13 mouse cellular contexts compared by ENCODE assay signal in the genomic region with DNA sequence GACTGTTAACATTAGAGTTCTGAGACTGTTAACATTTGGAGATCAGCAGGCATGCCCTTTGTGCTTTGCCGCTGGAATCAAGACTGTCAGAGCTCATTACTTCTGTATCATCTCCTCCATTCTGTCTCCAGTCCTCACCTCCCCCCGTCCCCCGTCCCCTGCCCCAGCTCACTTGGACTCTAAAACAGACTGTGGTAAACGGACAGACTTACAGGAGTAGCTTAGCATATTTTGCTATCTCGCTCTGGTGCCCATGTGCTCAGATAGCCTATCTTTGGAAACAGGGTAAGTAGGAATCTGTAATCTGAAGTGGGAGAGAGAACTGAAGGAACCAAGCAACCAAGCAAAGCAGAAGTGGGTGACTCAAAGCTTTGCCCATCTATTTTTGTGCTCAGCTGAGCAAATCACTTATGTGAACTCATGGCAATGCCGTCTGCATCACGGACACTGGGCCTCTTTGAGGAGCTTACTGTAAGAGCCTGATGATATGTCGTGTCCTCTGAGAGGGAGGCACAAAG. TPM values are rescaled to one million over a fixed set of nuclear protein-coding genes. Genes with fewer than 3 reads are reported as not detected.
DNase-seq lines count a peak whose midpoint lies in the region; ATAC-seq and TF ChIP-seq lines count a peak whose summit lies in the region.
"Had no signal": no experiment of that assay in that cellular context is flagged by ENCODE, and none has a peak within 500 bp of the region (broad histone marks: within the 10 kb centered on the region; RNA-seq: fewer than 3 reads in every experiment).

No protein-coding gene starts in this region.

- no peaks in the 10 kb centered on the region for H3K27me3 ChIP-seq in liver, embryonic 11.5 days (replicated peaks; ENCODE audit: control insufficient read depth, insufficient read depth, low read length)
- H3K27me3 ChIP-seq in liver, embryonic 16.5 days (ENCODE audit: control insufficient read depth, insufficient read depth, low read depth, low read length): no peaks in the 10 kb centered on the region
- H3K27me3 ChIP-seq: embryonic facial prominence, embryonic 15.5 days had no signal

- no peak overlapping the region for H3K27ac ChIP-seq in liver, embryonic 11.5 days (ENCODE audit: low read depth, low read length)
- H3K27ac ChIP-seq in cortical plate, adult 2 months (ENCODE audit: insufficient read depth, low read length): peak overlapping the region; percentile 55
- H3K27ac ChIP-seq in liver, embryonic 16.5 days (ENCODE audit: low read length): peak overlapping the region; percentile 40
- H3K27ac ChIP-seq: embryonic facial prominence, embryonic 15.5 days; midbrain, embryonic 10.5 days had no signal

- 72% methylated on average over 8 of the region's 8 CpGs for WGBS in liver, embryonic 11.5 days
- 62% methylated on average over 8 of the region's 8 CpGs for WGBS in liver, embryonic 16.5 days (ENCODE audit: insufficient replicate concordance)

- ATAC-seq in liver, embryonic 11.5 days (replicated peaks; ENCODE audit: low FRiP score): no peak
- ATAC-seq in liver, embryonic 16.5 days (ENCODE audit: low read depth): no peak
- no peak for ATAC-seq in megakaryocyte, adult 5-6 weeks (ENCODE audit: poor library complexity, severe bottlenecking)

- H3K36me3 ChIP-seq in liver, embryonic 11.5 days (ENCODE audit: control insufficient read depth, insufficient read depth, low read length): peaks cover 10% of the 10 kb centered on the region; the same call in 1 of the 2 replicates
- H3K36me3 ChIP-seq in liver, embryonic 16.5 days (ENCODE audit: control insufficient read depth, insufficient read depth): peaks cover 47% of the 10 kb centered on the region

- H3K9me3 ChIP-seq in liver, embryonic 11.5 days (ENCODE audit: control insufficient read depth, low read length): no peaks in the 10 kb centered on the region
- H3K9me3 ChIP-seq in liver, embryonic 16.5 days (replicated peaks; ENCODE audit: control insufficient read depth, low read length): no peaks in the 10 kb centered on the region
- H3K9me3 ChIP-seq: embryonic facial prominence, embryonic 15.5 days; midbrain, embryonic 10.5 days had no signal

- TF ChIP-seq CTCF in cortical plate, adult 2 months (IDR thresholded peaks at IDR 0.05; ENCODE audit: extremely low read depth, insufficient read depth, low read length): no peak

- peaks cover 5% of the 10 kb centered on the region for H3K4me1 ChIP-seq in liver, embryonic 11.5 days (replicated peaks; ENCODE audit: control insufficient read depth, insufficient read depth, low read length)
- peaks cover 4% of the 10 kb centered on the region for H3K4me1 ChIP-seq in cortical plate, adult 2 months (ENCODE audit: control insufficient read depth, insufficient read depth, low read length)
- H3K4me1 ChIP-seq in liver, embryonic 16.5 days (ENCODE audit: control insufficient read depth, low read depth, low read length): peaks cover 31% of the 10 kb centered on the region
- H3K4me1 ChIP-seq: embryonic facial prominence, embryonic 15.5 days had no signal

- peak; percentile 30 for DNase-seq in heart, adult 11 months
- no peak for DNase-seq in heart, postnatal 4 days
- peak; percentile 18 for DNase-seq in liver
- DNase-seq in liver, embryonic 11.5 days (ENCODE audit: low spot score): no peak
- DNase-seq in thymus, postnatal 36 days: no peak
- DNase-seq: cerebellum, adult 8-10 months; kidney, adult 2 months had no signal

- no peak overlapping the region for H3K9ac ChIP-seq in liver, embryonic 11.5 days (ENCODE audit: low read depth, low read length)
- peak overlapping the region; percentile 65 for H3K9ac ChIP-seq in liver, embryonic 16.5 days (ENCODE audit: low read depth, low read length)
- H3K9ac ChIP-seq: embryonic facial prominence, embryonic 15.5 days had no signal

- no peak for TF ChIP-seq POLR2A in cortical plate, adult 2 months (IDR thresholded peaks at IDR 0.05; ENCODE audit: extremely low read depth, insufficient read depth, low read length)

- no peak overlapping the region for H3K4me2 ChIP-seq in liver, embryonic 11.5 days
- H3K4me2 ChIP-seq in liver, embryonic 16.5 days (ENCODE audit: low read depth, low read length): peak overlapping the region; percentile 71
- H3K4me2 ChIP-seq: embryonic facial prominence, embryonic 15.5 days had no signal

- H3K4me3 ChIP-seq in liver, embryonic 11.5 days (ENCODE audit: low read depth, low read length): no peak overlapping the region
- no peak overlapping the region for H3K4me3 ChIP-seq in cortical plate, adult 2 months (ENCODE audit: insufficient read depth, low read length)
- H3K4me3 ChIP-seq in liver, embryonic 16.5 days (ENCODE audit: low read depth, low read length): peak overlapping the region; percentile 60
- H3K4me3 ChIP-seq: embryonic facial prominence, embryonic 15.5 days; layer of hippocampus, adult 2 months; midbrain, embryonic 10.5 days had no signal

RNA-seq across cellular contexts. Expression of a gene that starts 10.3 kb away (rescaled TPM):
- total RNA-seq in heart, postnatal 4 days (2021): 10 to 100 TPM; 15.8 to 18.6 TPM
- 60.7 and 66.0 TPM in 2 replicates for polyA plus RNA-seq in liver, embryonic 11.5 days (2014; fragmentation: Nextera tagmentation; extraction: Ambion mirVana)
- 20.8 and 23.6 TPM in 2 replicates for polyA plus RNA-seq in cortical plate, adult 2 months (2012; rRNA removed)
- 50.3 and 51.8 TPM in 2 replicates for polyA plus RNA-seq in liver, embryonic 16.5 days (2015; fragmentation: Nextera tagmentation; extraction: Ambion mirVana)
- total RNA-seq in megakaryocyte, adult 5-6 weeks (2015): 0.47 and 1.3 TPM in 2 replicates
- total RNA-seq in megakaryocyte, adult 5-6 weeks (2017): 2.2 and 5.9 TPM in 2 replicates

RNA-seq across cellular contexts. Expression of a gene that starts 39.9 kb away (rescaled TPM):
- 10 to 100 TPM; 22.8 to 24.7 TPM for total RNA-seq in heart, postnatal 4 days (2021)
- 25.9 and 28.8 TPM in 2 replicates for polyA plus RNA-seq in liver, embryonic 11.5 days (2014; fragmentation: Nextera tagmentation; extraction: Ambion mirVana)
- polyA plus RNA-seq in cortical plate, adult 2 months (2012; rRNA removed): 23.5 and 25.6 TPM in 2 replicates
- polyA plus RNA-seq in liver, embryonic 16.5 days (2015; fragmentation: Nextera tagmentation; extraction: Ambion mirVana): 17.9 and 19.1 TPM in 2 replicates
- 18.5 and 22.2 TPM in 2 replicates for total RNA-seq in megakaryocyte, adult 5-6 weeks (2015)
- 6.4 and 11.7 TPM in 2 replicates for total RNA-seq in megakaryocyte, adult 5-6 weeks (2017)

RNA-seq across cellular contexts. Expression of a gene that starts 39.9 kb away (rescaled TPM):
- 1 to 10 TPM; 5.9 to 6.0 TPM for total RNA-seq in heart, postnatal 4 days (2021)
- polyA plus RNA-seq in liver, embryonic 11.5 days (2014; fragmentation: Nextera tagmentation; extraction: Ambion mirVana): 16.6 and 17.9 TPM in 2 replicates
- 8.8 and 9.1 TPM in 2 replicates for polyA plus RNA-seq in cortical plate, adult 2 months (2012; rRNA removed)
- 6.0 and 6.6 TPM in 2 replicates for polyA plus RNA-seq in liver, embryonic 16.5 days (2015; fragmentation: Nextera tagmentation; extraction: Ambion mirVana)
- total RNA-seq in megakaryocyte, adult 5-6 weeks (2015): 1.7 and 2.6 TPM in 2 replicates
- 0.95 and 1.1 TPM in 2 replicates for total RNA-seq in megakaryocyte, adult 5-6 weeks (2017)

Comparison
In these comparisons a context has a peak if more than half of its experiments do, and no peak if none do; other contexts are left out.
1. DNase-seq: peak in heart, adult 11 months (single experiment) and liver (single experiment); none in heart, postnatal 4 days (single experiment), liver, embryonic 11.5 days (single experiment) and thymus, postnatal 36 days (0 of 2).